Mouse (Mus musculus) ES-E14 (cell line): Measurements from ENCODE around the gene Abhd15. TPM values are rescaled to one million over a fixed set of nuclear protein-coding genes. Genes with fewer than 3 reads are reported as not detected.

ENCODE experiments used
- DNase-seq: peaks from one replicate; pipeline ENCODE4 v3.0.0-alpha.2; 2013; ENCODE audit warnings: low read depth, low spot score
- H3K27ac ChIP-seq: 2 replicates; pipeline ENCODE4 v1.5.1; 2012; ENCODE audit warnings: low read depth, mild to moderate bottlenecking, low read length, moderate library complexity, mixed read lengths; ENCODE audit not compliant: poor library complexity, insufficient read depth, severe bottlenecking
- H3K36me3 ChIP-seq: 2 replicates; pipeline ENCODE4 v1.6.1; 2012; ENCODE audit warnings: mild to moderate bottlenecking, low read length, moderate library complexity, mixed read lengths; ENCODE audit not compliant: control insufficient read depth, poor library complexity, insufficient read depth, severe bottlenecking
- H3K4me1 ChIP-seq, 2 experiments: fragments of 150-350 bp in 1 of 2; sonication (generic) in 1 of 2; 2 replicates each; pipeline ENCODE4 v1.6.1; 2012; ENCODE audit warnings: low read length in 2 of 2, mild to moderate bottlenecking in 1 of 2, mixed read lengths in 1 of 2; ENCODE audit not compliant: control insufficient read depth in 2 of 2, insufficient read depth in 2 of 2, poor library complexity in 1 of 2
- H3K4me3 ChIP-seq, 2 experiments: fragments of 150-350 bp in 1 of 2; sonication (generic) in 1 of 2; 2 replicates each; pipeline ENCODE4 v1.5.1; 2012; ENCODE audit warnings: low read length in 2 of 2, low read depth in 1 of 2, mild to moderate bottlenecking in 1 of 2, mixed read lengths in 1 of 2; ENCODE audit not compliant: insufficient read depth in 1 of 2, poor library complexity in 1 of 2, severe bottlenecking in 1 of 2
- H3K9ac ChIP-seq: 2 replicates; pipeline ENCODE4 v1.6.1; 2012; ENCODE audit warnings: low read depth, mild to moderate bottlenecking, low read length, mixed read lengths; ENCODE audit not compliant: poor library complexity, insufficient read depth, severe bottlenecking
- H3K9me3 ChIP-seq: fragments of 150-350 bp; sonication (generic); 2 replicates; pipeline ENCODE4 v1.6.1; 2012; ENCODE audit warnings: low read depth, mild to moderate bottlenecking, low read length; ENCODE audit not compliant: control insufficient read depth, insufficient read depth
- CHD2 ChIP-seq: IDR thresholded peaks from 2 replicates; pipeline ENCODE4 v1.6.1; 2014; ENCODE audit warnings: mild to moderate bottlenecking, low read depth, low read length, inconsistent platforms
- HCFC1 ChIP-seq: IDR thresholded peaks from 2 replicates; pipeline ENCODE4 v1.6.1; 2012; ENCODE audit warnings: low read length, inconsistent platforms, borderline replicate concordance; ENCODE audit not compliant: insufficient read depth
- MAFK ChIP-seq: IDR thresholded peaks from 2 replicates; pipeline ENCODE4 v1.6.1; 2014; ENCODE audit warnings: mild to moderate bottlenecking, low read depth, low read length, inconsistent platforms; ENCODE audit not compliant: insufficient read depth
- ZC3H11A ChIP-seq: IDR thresholded peaks from 2 replicates; pipeline ENCODE4 v1.6.1; 2012; ENCODE audit warnings: low read depth, mild to moderate bottlenecking, inconsistent platforms, low read length, borderline replicate concordance
- ZNF384 ChIP-seq: IDR thresholded peaks from 2 replicates; pipeline ENCODE4 v1.6.1; 2012; ENCODE audit warnings: low read depth, low read length, inconsistent platforms
- in situ Hi-C, 2 experiments: fragments of 600-800 bp; cut with MboI; formaldehyde crosslinking; loops; one replicate each; pipeline ENCODE4 v1.15.1; 2025; ENCODE audit warnings: low sequenced_read_pairs in 2 of 2, inconsistent platforms in 1 of 2; ENCODE audit not compliant: unreplicated experiment in 2 of 2
- total RNA-seq: library from RNA; depleted of rRNA; stranded (reverse); fragments of 300-350 nt; gene quantifications from 2 replicates; pipeline ENCODE4 v1.2.3, GENCODE M21; 2012

Gene Abhd15
- total RNA-seq, 1 experiment = 1.7 TPM

DNA sequence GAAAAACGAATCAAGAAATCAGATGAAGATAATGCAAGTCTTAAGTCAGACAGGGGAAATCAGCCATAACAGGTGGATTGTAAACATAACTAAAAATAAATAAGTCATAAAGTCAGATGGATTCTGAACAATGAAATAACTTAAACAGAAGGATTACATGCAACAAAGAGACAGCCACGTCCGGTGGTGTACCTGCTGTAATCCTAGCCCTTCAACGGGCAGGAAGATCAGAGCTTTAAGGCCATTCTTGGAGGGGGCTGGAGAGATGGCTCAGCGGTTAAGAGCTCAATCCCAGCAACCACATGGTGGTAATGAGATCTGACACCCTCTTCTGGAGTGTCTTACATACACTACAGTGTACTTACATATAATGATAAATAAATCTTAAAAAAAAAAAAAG lies 3.6 kb upstream of the Abhd15 start:
- H3K9me3 ChIP-seq = no peaks in the 10 kb centered on the region
- peaks cover 9% of the 10 kb centered on the region; the same call in 1 of the 2 replicates for H3K36me3 ChIP-seq
- no peak for TF ChIP-seq ZC3H11A
- TF ChIP-seq HCFC1 = no peak
- TF ChIP-seq MAFK = no peak
- no peak for TF ChIP-seq CHD2
- TF ChIP-seq ZNF384 = no peak
- no peak overlapping the region for H3K4me3 ChIP-seq
- H3K4me1 ChIP-seq = peaks cover 2 to 17% of the 10 kb centered on the region in 2 experiments
- no peak for DNase-seq
- H3K27ac ChIP-seq = no peak overlapping the region
- H3K9ac ChIP-seq = no peak overlapping the region
- in situ Hi-C loops = no loop called here

DNA sequence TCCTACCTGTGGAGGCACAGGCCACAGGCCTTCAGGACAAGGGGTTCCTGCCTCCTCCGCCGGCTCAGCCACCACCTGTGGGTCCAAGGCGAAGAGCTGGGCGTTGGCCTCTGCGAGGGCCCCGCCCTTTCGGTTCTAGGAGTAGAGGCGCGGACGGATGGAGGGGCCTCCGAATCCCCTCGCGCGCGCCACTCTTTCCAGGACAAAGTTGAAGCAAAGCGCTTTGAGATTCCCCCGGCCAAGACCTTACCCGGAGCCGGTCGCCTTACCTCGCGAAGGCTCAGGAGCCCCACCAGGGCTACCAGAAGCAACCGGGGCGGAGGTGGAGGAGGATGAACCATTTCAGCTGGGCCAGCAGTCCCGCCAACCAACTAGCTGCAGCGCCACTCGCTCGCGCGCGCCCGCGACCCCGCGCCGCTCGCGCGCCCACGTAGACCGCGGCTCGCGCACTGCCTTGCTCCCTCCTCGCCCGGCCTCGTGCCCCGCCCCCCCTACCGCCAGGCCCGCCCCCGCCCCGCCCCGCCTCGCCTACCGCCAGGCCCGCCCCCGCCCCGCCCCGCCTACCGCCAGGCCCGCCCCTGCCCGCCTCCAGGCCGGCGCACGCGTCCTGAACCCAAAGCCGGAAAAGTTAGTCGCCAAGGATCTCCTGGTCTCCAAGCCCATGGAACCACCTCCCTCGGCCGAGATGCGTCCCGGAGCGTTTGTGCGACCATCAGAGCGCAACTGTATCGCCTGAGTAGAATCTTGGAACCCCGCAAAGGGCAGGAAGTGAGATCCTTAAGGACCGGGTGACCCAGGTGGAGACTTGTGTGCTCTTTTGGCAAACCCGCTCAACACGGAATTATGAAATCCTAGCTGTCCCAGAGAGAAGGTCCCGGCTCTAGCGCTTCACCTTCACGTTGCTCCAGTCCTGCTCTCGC lies 1.8 kb upstream of the Abhd15 start:
- in situ Hi-C loops = no loop called here
- no peak overlapping the region for H3K27ac ChIP-seq

DNA sequence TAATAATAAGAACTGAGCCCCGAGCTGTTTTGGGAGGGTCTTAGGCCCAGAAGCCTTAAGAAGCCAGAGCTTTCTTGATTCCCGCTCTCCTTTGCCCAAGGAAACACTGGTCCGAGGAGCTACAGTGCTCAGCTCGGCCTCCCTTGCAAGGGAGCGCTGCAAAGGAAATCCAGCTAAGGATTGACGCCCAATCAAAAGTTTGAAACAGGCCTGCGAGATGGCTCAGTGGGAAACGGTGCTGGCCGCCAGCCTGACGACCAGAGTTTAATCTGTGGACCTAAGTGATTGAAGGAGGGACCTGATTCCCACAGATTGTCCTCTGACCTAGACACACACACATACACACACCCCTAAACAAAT lies 1.1 kb upstream of the Abhd15 start:
- in situ Hi-C loops = no loop called here
- TF ChIP-seq HCFC1 (no peak), ZC3H11A (no peak), ZNF384 (no peak), CHD2 (no peak), MAFK (no peak)
- H3K9ac ChIP-seq = peak overlapping the region; percentile 79; the same call in 1 of the 2 replicates
- no peak for DNase-seq
- H3K4me1 ChIP-seq = peaks cover 2 to 11% of the 10 kb centered on the region in 2 experiments
- no peaks in the 10 kb centered on the region for H3K36me3 ChIP-seq
- H3K4me3 ChIP-seq = peak overlapping the region; percentile 66 to 69
- no peak overlapping the region for H3K27ac ChIP-seq
- no peaks in the 10 kb centered on the region for H3K9me3 ChIP-seq

More for the DNA sequence above, 1.8 kb upstream of the Abhd15 start:
- H3K9ac ChIP-seq = peak overlapping the region; percentile 79
- no peaks in the 10 kb centered on the region for H3K36me3 ChIP-seq
- H3K4me1 ChIP-seq = peaks cover 2 to 13% of the 10 kb centered on the region in 2 experiments
- H3K4me3 ChIP-seq = peak overlapping the region; percentile 69 to 96
- no peaks in the 10 kb centered on the region for H3K9me3 ChIP-seq
- TF ChIP-seq HCFC1 (no peak), CHD2 (no peak), MAFK (no peak), ZC3H11A (no peak), ZNF384 (no peak)
- DNase-seq = no peak

DNA sequence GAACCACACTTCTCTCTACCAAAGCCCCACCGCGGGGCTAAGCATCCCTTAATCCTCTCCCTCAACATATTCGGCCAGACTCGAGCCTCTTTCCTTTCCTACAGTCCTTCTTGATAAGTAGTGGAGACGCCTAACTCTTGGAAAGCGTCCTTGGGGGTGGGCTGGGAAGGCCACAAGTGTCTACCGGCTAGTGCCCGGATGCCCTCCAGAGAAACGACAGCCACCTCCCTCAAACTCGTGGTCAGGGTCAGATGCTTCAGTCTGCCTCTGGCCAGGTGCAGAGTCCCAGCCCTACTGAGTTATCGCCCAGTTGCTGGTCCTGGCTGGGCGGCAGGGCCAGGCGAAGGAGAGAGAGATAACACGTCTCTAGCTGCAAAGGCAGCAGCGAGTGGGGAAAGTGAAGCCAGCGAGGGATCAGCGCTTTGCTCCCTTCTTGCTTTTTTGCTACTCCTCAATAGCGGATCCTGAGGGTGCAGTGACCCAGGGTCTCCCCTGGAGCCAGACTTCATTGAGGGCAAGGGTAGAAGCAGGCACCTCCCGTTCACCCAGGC lies 565 bp upstream of the Abhd15 start:
- no peak for TF ChIP-seq CHD2
- TF ChIP-seq MAFK = no peak
- no peak for TF ChIP-seq ZC3H11A
- TF ChIP-seq ZNF384 = no peak
- TF ChIP-seq HCFC1 = no peak
- no peaks in the 10 kb centered on the region for H3K9me3 ChIP-seq
- H3K36me3 ChIP-seq = no peaks in the 10 kb centered on the region
- in situ Hi-C loops = no loop called here
- peaks cover 2 to 10% of the 10 kb centered on the region in 2 experiments for H3K4me1 ChIP-seq
- DNase-seq = no peak
- H3K27ac ChIP-seq = no peak overlapping the region
- peak overlapping the region; percentile 66 to 69 for H3K4me3 ChIP-seq
- no peak overlapping the region for H3K9ac ChIP-seq
